Mouse (Mus musculus): ENCODE measurements around the gene Adarb2. TPM values are rescaled to one million over a fixed set of nuclear protein-coding genes. Genes with fewer than 3 reads are reported as not detected.

The Adarb2 gene
- polyA plus RNA-seq, 1 experiment from 2014 or later = 1.0 TPM

DNA sequence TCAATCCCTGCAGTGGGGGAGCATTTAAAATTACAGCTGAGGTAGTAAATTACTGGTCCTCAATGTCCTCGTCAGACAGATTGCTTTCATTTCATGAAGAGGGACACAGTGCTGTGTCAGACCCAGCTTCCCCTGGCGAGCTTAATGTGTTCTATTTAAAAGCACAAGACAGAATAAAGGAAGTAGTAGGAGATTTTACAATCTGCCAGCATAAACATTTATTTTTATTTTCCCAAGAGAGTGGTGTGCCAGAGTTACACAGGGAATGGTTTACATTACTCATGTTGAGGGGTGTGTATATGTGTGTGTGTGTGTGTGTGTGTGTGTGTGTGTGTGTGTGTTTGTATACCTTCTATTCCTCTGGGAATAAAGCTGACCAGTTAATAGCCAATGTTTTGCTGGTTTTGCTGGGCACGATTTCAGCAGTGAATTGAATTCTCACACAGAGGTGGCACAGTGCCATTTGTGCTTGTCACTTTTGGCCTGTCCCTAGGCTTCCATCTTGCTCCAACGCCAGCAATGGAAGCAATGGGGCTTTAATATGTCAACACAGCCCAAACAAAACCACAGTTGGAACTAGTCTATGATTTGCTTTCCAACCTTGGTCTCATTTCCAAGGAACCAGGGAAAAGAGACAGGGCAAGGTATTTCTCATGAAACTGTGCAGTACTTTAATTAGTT is 282.1 kb downstream of the Adarb2 start:
- Histone ChIP-seq H3K27me3 (ENCODE audit: control insufficient read depth, insufficient read depth, low read length) (no peaks in the 10 kb centered on the region), H3K36me3 (ENCODE audit: control insufficient read depth, insufficient read depth, low read length) (no peaks in the 10 kb centered on the region), H3K4me2 (ENCODE audit: low read depth, severe bottlenecking) (no peak overlapping the region), H3K4me1 (ENCODE audit: control insufficient read depth, insufficient read depth, low read length) (peaks cover 3% of the 10 kb centered on the region; the same call in 1 of the 2 replicates), H3K9me3 (ENCODE audit: control insufficient read depth, low read length) (no peaks in the 10 kb centered on the region), H3K27ac (replicated peaks; ENCODE audit: low read depth, low read length) (no peak overlapping the region), H3K9ac (ENCODE audit: low read length) (no peak overlapping the region), H3K4me3 (ENCODE audit: low read depth, low read length) (no peak overlapping the region)
- WGBS = 53% methylated on average over 4 of the region's 4 CpGs
- ATAC-seq (ENCODE audit: insufficient number of reproducible peaks, low FRiP score, low TSS enrichment, low read depth) = no peak
- no peak for DNase-seq (ENCODE audit: low spot score)

DNA sequence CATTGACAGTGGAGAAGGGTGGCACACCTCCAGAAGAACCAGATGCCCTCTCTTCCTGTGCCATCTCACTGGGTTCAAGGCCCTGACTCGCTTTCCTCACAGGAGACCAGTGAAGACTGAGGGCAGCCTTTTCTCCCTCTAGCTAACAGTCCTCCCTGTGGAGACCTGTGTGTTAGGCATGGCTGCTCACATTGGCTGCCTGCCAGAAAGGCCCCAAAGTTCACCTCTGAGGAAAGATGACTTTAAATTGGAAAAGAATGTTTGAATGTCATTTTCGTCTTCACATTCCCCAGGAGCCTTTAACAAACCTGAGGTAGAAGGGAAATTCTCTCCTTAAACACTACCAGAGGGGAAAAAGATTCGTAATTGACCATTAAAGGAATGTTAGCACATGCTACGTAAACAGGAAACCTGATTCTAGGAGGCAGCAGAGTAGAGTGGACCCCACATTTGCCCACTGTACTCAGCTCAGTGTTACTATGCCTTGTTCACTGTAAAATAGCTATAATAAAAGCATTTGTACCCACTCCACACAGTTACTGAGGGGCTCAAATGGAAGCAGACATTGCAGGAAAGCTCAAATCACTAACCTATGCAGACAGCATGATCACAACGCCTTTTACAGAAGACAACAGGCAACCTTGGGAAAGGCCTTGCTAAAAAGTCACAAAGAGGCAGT is 285.2 kb downstream of the Adarb2 start:
- Histone ChIP-seq H3K27me3 (ENCODE audit: control insufficient read depth, insufficient read depth, low read length) (no peaks in the 10 kb centered on the region), H3K9ac (ENCODE audit: low read length) (no peak overlapping the region), H3K36me3 (ENCODE audit: control insufficient read depth, insufficient read depth, low read length) (no peaks in the 10 kb centered on the region), H3K27ac (replicated peaks; ENCODE audit: low read depth, low read length) (no peak overlapping the region), H3K4me1 (ENCODE audit: control insufficient read depth, insufficient read depth, low read length) (peaks cover 3% of the 10 kb centered on the region; the same call in 1 of the 2 replicates), H3K4me3 (ENCODE audit: low read depth, low read length) (no peak overlapping the region), H3K9me3 (ENCODE audit: control insufficient read depth, low read length) (no peaks in the 10 kb centered on the region), H3K4me2 (ENCODE audit: low read depth, severe bottlenecking) (no peak overlapping the region)
- peak; percentile 41 for DNase-seq (ENCODE audit: low spot score)
- peak; percentile 80; the same call in 1 of the 2 replicates for ATAC-seq (ENCODE audit: insufficient number of reproducible peaks, low FRiP score, low TSS enrichment, low read depth)
- 46% methylated on average over 5 of the region's 5 CpGs for WGBS

DNA sequence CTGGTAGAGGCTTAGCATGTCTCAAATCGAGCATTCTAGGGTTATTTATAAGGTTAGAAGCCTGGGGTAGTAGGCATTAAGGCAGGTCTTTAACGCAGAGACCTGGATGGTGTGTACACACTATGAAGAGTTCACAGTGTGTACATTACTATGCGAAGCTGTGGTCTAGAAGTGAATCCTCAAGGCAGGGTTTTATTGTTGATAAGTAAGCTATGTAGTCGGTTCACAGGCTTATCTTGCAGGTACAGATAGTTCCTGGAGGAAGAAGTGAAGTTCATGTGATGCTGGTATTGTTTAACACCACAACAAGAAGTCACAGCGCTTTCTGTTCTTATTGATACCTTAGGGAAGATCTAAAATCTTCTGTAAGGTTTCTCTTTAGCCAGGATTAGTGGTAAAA is 290.7 kb downstream of the Adarb2 start:
- WGBS = 87% methylated on average over 5 of the region's 5 CpGs
- no peak overlapping the region for H3K4me3 ChIP-seq (ENCODE audit: low read depth, low read length)
- H3K9me3 ChIP-seq (ENCODE audit: control insufficient read depth, low read length) = no peaks in the 10 kb centered on the region
- DNase-seq (ENCODE audit: low spot score) (no peak), ATAC-seq (ENCODE audit: insufficient number of reproducible peaks, low FRiP score, low TSS enrichment, low read depth) (no peak)
- H3K27me3 ChIP-seq (ENCODE audit: control insufficient read depth, insufficient read depth, low read length) = no peaks in the 10 kb centered on the region
- no peaks in the 10 kb centered on the region for H3K36me3 ChIP-seq (ENCODE audit: control insufficient read depth, insufficient read depth, low read length)
- H3K9ac ChIP-seq (ENCODE audit: low read length) = no peak overlapping the region
- no peaks in the 10 kb centered on the region for H3K4me1 ChIP-seq (ENCODE audit: control insufficient read depth, insufficient read depth, low read length)
- no peak overlapping the region for H3K4me2 ChIP-seq (ENCODE audit: low read depth, severe bottlenecking)
- no peak overlapping the region for H3K27ac ChIP-seq (replicated peaks; ENCODE audit: low read depth, low read length)

- no peak overlapping the region for H3K4me3 ChIP-seq (ENCODE audit: low read depth, low read length)
- no peaks in the 10 kb centered on the region for H3K4me1 ChIP-seq (ENCODE audit: control insufficient read depth, insufficient read depth, low read length)
- DNase-seq (ENCODE audit: low spot score) (no peak), ATAC-seq (ENCODE audit: insufficient number of reproducible peaks, low FRiP score, low TSS enrichment, low read depth) (no peak)
- no peak overlapping the region for H3K27ac ChIP-seq (replicated peaks; ENCODE audit: low read depth, low read length)
- no peak overlapping the region for H3K4me2 ChIP-seq (ENCODE audit: low read depth, severe bottlenecking)
- H3K27me3 ChIP-seq (ENCODE audit: control insufficient read depth, insufficient read depth, low read length) = no peaks in the 10 kb centered on the region
- no peaks in the 10 kb centered on the region for H3K36me3 ChIP-seq (ENCODE audit: control insufficient read depth, insufficient read depth, low read length)
- H3K9me3 ChIP-seq (ENCODE audit: control insufficient read depth, low read length) = no peaks in the 10 kb centered on the region
- no peak overlapping the region for H3K9ac ChIP-seq (ENCODE audit: low read length)
- WGBS = 80% methylated on average over 5 of the region's 5 CpGs
These were observed 296.9 kb downstream of the Adarb2 start for GRCm38 (mm10) chr13:8499551-8499950.

DNA sequence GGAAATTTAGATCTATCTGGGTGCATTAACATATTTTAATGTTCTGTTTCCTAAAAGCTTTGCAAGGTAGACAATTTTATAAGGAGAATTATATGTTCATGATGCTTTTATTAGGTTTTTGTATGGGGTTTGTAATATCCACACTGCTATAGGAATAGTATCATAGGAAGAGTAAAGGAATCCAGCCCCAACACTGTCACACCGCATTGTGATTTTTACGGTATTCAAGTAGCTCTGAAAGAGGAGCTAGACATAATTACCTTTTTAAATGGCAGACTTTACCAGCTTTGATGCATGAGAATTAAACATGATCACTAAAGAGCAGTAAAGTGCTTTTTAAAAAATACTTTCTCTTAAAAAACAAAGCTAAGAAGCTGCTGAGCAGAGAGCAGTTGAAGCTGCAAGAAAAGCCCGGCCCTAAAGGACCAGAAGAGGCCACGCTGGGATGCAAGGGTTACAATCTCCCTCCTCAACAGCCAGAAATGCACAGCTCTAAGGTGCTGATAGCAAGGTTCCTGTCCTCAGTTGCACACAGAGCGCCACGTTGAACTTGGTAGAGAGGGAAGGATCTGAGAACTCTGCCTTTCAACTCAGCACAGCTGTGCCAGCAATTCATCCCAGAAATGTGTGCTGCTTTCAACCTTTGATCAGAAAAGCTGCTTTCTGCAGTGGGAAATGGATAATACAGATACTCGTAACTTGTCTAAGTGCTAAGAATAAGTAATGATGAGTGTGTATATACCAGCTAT is 308.6 kb downstream of the Adarb2 start:
- no peaks in the 10 kb centered on the region for H3K4me1 ChIP-seq (ENCODE audit: control insufficient read depth, insufficient read depth, low read length)
- H3K4me2 ChIP-seq (ENCODE audit: low read depth, severe bottlenecking) = no peak overlapping the region
- H3K27me3 ChIP-seq (ENCODE audit: control insufficient read depth, insufficient read depth, low read length) = no peaks in the 10 kb centered on the region
- H3K9ac ChIP-seq (ENCODE audit: low read length) = no peak overlapping the region
- DNase-seq (ENCODE audit: low spot score) (no peak), ATAC-seq (ENCODE audit: insufficient number of reproducible peaks, low FRiP score, low TSS enrichment, low read depth) (no peak)
- no peaks in the 10 kb centered on the region for H3K36me3 ChIP-seq (ENCODE audit: control insufficient read depth, insufficient read depth, low read length)
- no peaks in the 10 kb centered on the region for H3K9me3 ChIP-seq (ENCODE audit: control insufficient read depth, low read length)
- H3K27ac ChIP-seq (replicated peaks; ENCODE audit: low read depth, low read length) = no peak overlapping the region
- no peak overlapping the region for H3K4me3 ChIP-seq (ENCODE audit: low read depth, low read length)
- 70% methylated on average over 7 of the region's 7 CpGs for WGBS

DNA sequence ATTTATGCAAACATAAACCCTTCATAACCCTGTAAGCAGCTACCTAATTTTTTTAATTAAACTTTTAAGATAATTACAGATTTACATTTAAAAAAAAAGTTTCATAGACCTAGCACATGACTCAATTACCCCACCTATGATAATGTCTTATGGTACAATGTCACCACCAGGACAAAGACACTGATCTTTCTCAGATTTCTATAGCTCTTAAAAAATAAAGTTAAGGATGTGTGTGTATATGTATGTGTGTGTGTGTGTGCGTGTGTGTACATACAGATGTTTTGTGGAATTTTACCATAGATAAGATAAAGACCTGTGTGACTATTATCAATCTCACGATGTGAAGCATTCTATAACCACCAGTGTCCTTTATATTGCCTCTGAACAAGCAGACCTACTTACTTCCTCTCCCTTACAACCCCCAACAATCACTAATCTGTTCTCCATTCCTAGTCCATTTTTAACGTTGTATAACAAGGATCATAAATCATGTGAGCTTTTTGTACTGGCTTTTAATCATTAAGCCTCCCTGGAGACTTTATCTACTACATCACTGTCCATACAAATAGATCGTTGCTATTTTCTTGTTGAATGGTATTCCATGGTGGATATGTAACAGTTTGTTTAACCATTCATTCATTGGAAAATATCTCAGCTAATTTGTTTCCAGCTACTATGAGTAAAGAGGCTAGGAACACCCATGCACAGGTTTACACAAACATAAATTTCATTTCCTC is 313.5 kb downstream of the Adarb2 start:
- H3K9ac ChIP-seq (ENCODE audit: low read length) = no peak overlapping the region
- DNase-seq (ENCODE audit: low spot score) (no peak), ATAC-seq (ENCODE audit: insufficient number of reproducible peaks, low FRiP score, low TSS enrichment, low read depth) (no peak)
- no peak overlapping the region for H3K27ac ChIP-seq (replicated peaks; ENCODE audit: low read depth, low read length)
- 64% methylated on average over 4 of the region's 4 CpGs for WGBS
- no peaks in the 10 kb centered on the region for H3K9me3 ChIP-seq (ENCODE audit: control insufficient read depth, low read length)
- H3K36me3 ChIP-seq (ENCODE audit: control insufficient read depth, insufficient read depth, low read length) = no peaks in the 10 kb centered on the region
- H3K4me3 ChIP-seq (ENCODE audit: low read depth, low read length) = no peak overlapping the region
- H3K4me1 ChIP-seq (ENCODE audit: control insufficient read depth, insufficient read depth, low read length) = no peaks in the 10 kb centered on the region
- no peaks in the 10 kb centered on the region for H3K27me3 ChIP-seq (ENCODE audit: control insufficient read depth, insufficient read depth, low read length)
- no peak overlapping the region for H3K4me2 ChIP-seq (ENCODE audit: low read depth, severe bottlenecking)

DNA sequence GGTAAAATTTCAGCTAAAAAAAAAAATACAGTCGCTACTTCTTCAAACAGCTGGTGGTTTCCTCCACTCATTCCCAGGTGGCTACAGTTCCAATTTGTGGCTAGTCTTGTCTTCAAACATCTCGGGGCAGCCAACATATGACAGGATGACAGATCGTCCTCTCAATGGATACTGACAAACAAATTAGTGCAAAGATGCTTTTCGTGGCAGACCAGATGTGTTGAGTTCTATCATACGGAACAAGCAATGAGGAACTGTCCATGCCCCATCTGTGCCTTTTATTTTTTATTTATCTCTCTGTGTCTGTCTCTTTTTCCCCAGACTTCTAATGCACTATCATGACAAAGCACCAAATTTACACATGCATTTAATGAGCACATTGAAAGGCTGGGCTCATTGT is 316.5 kb downstream of the Adarb2 start:
- H3K27ac ChIP-seq (replicated peaks; ENCODE audit: low read depth, low read length) = no peak overlapping the region
- H3K36me3 ChIP-seq (ENCODE audit: control insufficient read depth, insufficient read depth, low read length) = no peaks in the 10 kb centered on the region
- no peak overlapping the region for H3K9ac ChIP-seq (ENCODE audit: low read length)
- H3K4me3 ChIP-seq (ENCODE audit: low read depth, low read length) = no peak overlapping the region
- no peaks in the 10 kb centered on the region for H3K4me1 ChIP-seq (ENCODE audit: control insufficient read depth, insufficient read depth, low read length)
- H3K27me3 ChIP-seq (ENCODE audit: control insufficient read depth, insufficient read depth, low read length) = no peaks in the 10 kb centered on the region
- DNase-seq (ENCODE audit: low spot score) (no peak), ATAC-seq (ENCODE audit: insufficient number of reproducible peaks, low FRiP score, low TSS enrichment, low read depth) (no peak)
- H3K4me2 ChIP-seq (ENCODE audit: low read depth, severe bottlenecking) = no peak overlapping the region
- H3K9me3 ChIP-seq (ENCODE audit: control insufficient read depth, low read length) = no peaks in the 10 kb centered on the region
- WGBS = 86% methylated on average over 5 of the region's 5 CpGs

Measured in limb, embryonic 11.5 days (tissue).